Mouse (Mus musculus): ENCODE data around the gene Zfp706. TPM values are rescaled to one million over a fixed set of nuclear protein-coding genes. Genes with fewer than 3 reads are reported as not detected.
A peak's percentile ranks its signal among the peaks of the same experiment; 100 is the strongest.

The Zfp706 gene
- polyA plus RNA-seq, 1 experiment from 2014 or later = 613 TPM

DNA sequence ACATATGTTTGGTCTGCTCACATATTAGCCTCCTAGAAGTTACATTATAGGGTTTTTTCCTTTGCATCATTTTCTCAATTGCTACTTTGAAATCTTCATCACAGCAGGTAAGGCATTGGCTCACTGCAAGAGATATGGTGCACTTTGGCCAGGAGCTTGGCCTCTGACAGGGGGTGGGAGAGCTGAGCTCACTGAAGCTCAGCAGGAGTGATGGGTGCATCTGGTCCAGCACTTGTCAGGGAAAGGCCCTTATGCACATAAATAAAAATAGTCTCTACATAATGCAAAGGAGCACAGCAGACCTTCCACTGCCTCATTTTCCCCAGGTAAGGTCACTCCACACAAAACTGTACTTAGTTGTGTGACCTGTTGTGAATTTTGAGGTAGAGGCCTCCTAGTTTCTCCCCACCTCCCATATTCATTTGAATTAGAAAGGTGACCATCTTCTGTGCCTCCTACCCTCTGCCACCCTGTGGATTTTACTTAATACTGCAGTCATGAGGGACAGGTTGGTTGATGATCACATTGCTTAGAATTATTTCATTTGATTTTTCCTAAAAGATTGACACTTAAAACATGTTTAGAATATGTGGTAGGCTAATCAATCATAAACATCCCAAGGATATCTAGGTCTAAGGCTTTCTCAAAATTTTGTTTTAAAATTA is 13.1 kb upstream of the Zfp706 start:
- no peaks in the 10 kb centered on the region for H3K4me1 ChIP-seq (ENCODE audit: control insufficient read depth, insufficient read depth, low read length)
- H3K4me3 ChIP-seq (ENCODE audit: low read length) = no peak overlapping the region
- no peaks in the 10 kb centered on the region for H3K27me3 ChIP-seq (replicated peaks; ENCODE audit: control insufficient read depth, insufficient read depth, low read length)
- H3K4me2 ChIP-seq (ENCODE audit: low read depth, low read length) = no peak overlapping the region
- no peaks in the 10 kb centered on the region for H3K9me3 ChIP-seq (ENCODE audit: control insufficient read depth, low read length)
- no peak for ATAC-seq
- no peak overlapping the region for H3K9ac ChIP-seq (ENCODE audit: low read depth, low read length)
- no peak overlapping the region for H3K27ac ChIP-seq (ENCODE audit: low read length)
- no peaks in the 10 kb centered on the region for H3K36me3 ChIP-seq (ENCODE audit: control insufficient read depth, insufficient read depth, low read length)

DNA sequence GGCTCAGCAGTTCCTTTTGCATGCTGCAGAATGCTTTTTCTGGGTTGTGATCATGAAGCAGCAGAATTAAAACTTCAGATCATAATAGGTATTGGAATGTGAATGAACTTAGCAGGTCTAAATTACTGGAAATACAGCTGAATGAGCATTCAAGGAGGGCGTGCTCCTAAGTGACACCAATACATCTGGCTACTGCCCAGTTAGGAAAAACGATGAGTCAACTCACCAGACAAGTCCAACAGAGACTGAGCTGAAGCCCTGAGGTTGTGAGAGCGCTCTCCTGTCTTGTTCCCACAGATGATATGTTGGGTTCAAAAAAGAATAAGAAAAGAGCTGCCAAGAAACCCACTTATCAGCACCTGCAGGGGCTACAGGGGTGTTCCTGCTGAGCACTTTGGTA is 11.9 kb upstream of the Zfp706 start:
- H3K36me3 ChIP-seq (ENCODE audit: control insufficient read depth, insufficient read depth, low read length) = no peaks in the 10 kb centered on the region
- H3K4me1 ChIP-seq (ENCODE audit: control insufficient read depth, insufficient read depth, low read length) = no peaks in the 10 kb centered on the region
- 85% methylated on average over 3 of the region's 3 CpGs for WGBS
- no peak overlapping the region for H3K4me3 ChIP-seq (ENCODE audit: low read length)
- no peak overlapping the region for H3K27ac ChIP-seq (ENCODE audit: low read length)
- H3K9ac ChIP-seq (ENCODE audit: low read depth, low read length) = no peak overlapping the region
- no peak for ATAC-seq
- no peaks in the 10 kb centered on the region for H3K27me3 ChIP-seq (replicated peaks; ENCODE audit: control insufficient read depth, insufficient read depth, low read length)
- no peaks in the 10 kb centered on the region for H3K9me3 ChIP-seq (ENCODE audit: control insufficient read depth, low read length)
- H3K4me2 ChIP-seq (ENCODE audit: low read depth, low read length) = no peak overlapping the region

DNA sequence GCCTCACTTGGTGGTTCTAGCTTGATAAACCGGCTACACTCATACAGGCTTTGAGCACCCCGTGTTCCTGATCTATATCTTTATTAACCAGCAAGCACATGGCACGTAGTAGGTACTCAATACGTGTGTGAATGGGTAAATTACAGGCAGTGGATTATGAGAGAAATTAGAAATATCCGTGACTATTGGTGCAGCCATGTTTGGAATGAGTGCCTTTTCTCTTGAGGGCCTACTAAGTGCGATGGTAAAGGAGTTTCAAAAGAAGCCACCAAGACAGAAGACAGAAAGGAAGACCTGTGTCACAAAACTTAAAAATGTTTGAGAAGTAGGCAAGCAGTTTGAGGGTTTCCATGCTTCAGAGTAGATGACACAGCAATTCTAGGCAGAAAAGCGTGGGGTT is 4.3 kb upstream of the Zfp706 start:
- Histone ChIP-seq H3K27me3 (replicated peaks; ENCODE audit: control insufficient read depth, insufficient read depth, low read length) (no peaks in the 10 kb centered on the region), H3K4me3 (ENCODE audit: low read length) (no peak overlapping the region), H3K36me3 (ENCODE audit: control insufficient read depth, insufficient read depth, low read length) (no peaks in the 10 kb centered on the region), H3K4me1 (ENCODE audit: control insufficient read depth, insufficient read depth, low read length) (peaks cover 3% of the 10 kb centered on the region), H3K4me2 (ENCODE audit: low read depth, low read length) (no peak overlapping the region), H3K9me3 (ENCODE audit: control insufficient read depth, low read length) (no peaks in the 10 kb centered on the region), H3K27ac (ENCODE audit: low read length) (no peak overlapping the region), H3K9ac (ENCODE audit: low read depth, low read length) (no peak overlapping the region)
- ATAC-seq = no peak
- 86% methylated on average over 7 of the region's 7 CpGs for WGBS

DNA sequence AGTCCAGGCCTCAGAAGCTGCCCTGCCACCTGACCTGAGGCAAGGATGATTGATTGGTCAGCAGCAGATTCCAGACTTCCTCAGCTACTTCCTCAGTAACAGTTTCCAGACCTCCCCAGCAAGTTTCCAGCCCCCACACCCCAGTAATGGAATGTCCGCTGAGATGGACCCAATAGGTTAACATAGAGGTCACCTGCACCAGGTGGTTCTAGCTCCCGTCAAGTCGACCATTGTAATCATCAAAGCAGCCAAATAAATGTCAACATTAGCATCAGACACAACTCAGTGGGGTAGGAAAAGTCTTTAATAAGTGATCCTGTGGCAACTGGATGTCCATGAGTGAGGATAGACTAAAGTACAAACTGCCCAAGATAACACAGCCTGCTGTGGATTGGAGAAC is 3.7 kb upstream of the Zfp706 start:
- H3K4me1 ChIP-seq (ENCODE audit: control insufficient read depth, insufficient read depth, low read length) = peaks cover 3% of the 10 kb centered on the region
- no peaks in the 10 kb centered on the region for H3K9me3 ChIP-seq (ENCODE audit: control insufficient read depth, low read length)
- no peaks in the 10 kb centered on the region for H3K27me3 ChIP-seq (replicated peaks; ENCODE audit: control insufficient read depth, insufficient read depth, low read length)
- no peak overlapping the region for H3K27ac ChIP-seq (ENCODE audit: low read length)
- H3K4me2 ChIP-seq (ENCODE audit: low read depth, low read length) = no peak overlapping the region
- H3K4me3 ChIP-seq (ENCODE audit: low read length) = no peak overlapping the region
- no peak overlapping the region for H3K9ac ChIP-seq (ENCODE audit: low read depth, low read length)
- WGBS = 43% methylated on average over 3 of the region's 3 CpGs
- ATAC-seq = no peak
- H3K36me3 ChIP-seq (ENCODE audit: control insufficient read depth, insufficient read depth, low read length) = no peaks in the 10 kb centered on the region

DNA sequence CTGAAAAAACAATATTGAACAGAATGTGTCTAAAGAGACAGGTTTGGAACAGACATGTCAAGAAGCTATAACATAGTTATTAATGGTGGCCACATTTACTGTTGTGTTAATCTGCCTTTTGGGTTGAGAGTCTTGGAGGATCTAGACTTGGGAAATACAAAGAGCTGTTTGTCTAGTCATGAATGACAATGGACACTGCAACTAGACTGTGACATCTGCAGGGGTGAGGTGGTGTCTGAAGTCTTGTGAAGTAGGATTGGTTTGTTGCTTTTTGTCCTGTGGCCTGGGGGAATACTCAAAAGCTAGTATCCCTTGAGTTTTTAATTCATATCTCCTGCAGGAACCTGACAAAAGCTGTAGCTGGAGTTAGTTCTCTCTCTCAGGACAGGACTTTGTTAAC is 973 bp upstream of the Zfp706 start:
- no peak overlapping the region for H3K9ac ChIP-seq (ENCODE audit: low read depth, low read length)
- no peak for ATAC-seq
- H3K9me3 ChIP-seq (ENCODE audit: control insufficient read depth, low read length) = no peaks in the 10 kb centered on the region
- H3K4me3 ChIP-seq (ENCODE audit: low read length) = no peak overlapping the region
- H3K4me1 ChIP-seq (ENCODE audit: control insufficient read depth, insufficient read depth, low read length) = peaks cover 12% of the 10 kb centered on the region
- H3K27me3 ChIP-seq (replicated peaks; ENCODE audit: control insufficient read depth, insufficient read depth, low read length) = no peaks in the 10 kb centered on the region
- no peak overlapping the region for H3K4me2 ChIP-seq (ENCODE audit: low read depth, low read length)
- H3K36me3 ChIP-seq (ENCODE audit: control insufficient read depth, insufficient read depth, low read length) = no peaks in the 10 kb centered on the region
- H3K27ac ChIP-seq (ENCODE audit: low read length) = no peak overlapping the region

DNA sequence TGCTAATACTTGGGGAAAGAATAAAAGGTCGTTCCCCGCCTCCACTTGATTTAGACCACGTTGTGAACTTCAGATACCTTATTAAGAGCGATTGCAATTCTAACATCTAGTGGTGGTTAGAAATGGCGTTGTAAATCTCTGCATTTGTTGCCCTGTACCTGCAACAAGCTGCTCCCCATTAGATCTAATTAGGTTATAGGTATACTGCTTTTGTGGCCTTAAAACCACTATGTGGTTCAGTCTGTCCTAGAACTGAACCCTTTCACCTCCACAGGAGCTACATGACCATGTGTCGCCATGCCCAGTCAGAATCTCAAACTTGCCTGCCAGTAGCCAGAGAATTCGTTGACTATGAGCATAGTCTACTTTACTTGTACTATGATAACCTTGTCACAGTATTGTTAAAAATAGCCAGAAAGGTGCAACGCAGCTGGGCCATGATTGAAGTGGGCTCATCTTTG is 416 bp upstream of the Zfp706 start:
- H3K9me3 ChIP-seq (ENCODE audit: control insufficient read depth, low read length) = no peaks in the 10 kb centered on the region
- ATAC-seq = no peak
- peaks cover 2% of the 10 kb centered on the region; the same call in 1 of the 2 replicates for H3K36me3 ChIP-seq (ENCODE audit: control insufficient read depth, insufficient read depth, low read length)
- 33% methylated on average over 8 of the region's 8 CpGs for WGBS
- peak overlapping the region; percentile 99 for H3K9ac ChIP-seq (ENCODE audit: low read depth, low read length)
- no peaks in the 10 kb centered on the region for H3K27me3 ChIP-seq (replicated peaks; ENCODE audit: control insufficient read depth, insufficient read depth, low read length)
- peak overlapping the region; percentile 85 for H3K4me3 ChIP-seq (ENCODE audit: low read length)
- H3K4me2 ChIP-seq (ENCODE audit: low read depth, low read length) = peak overlapping the region; percentile 71
- H3K27ac ChIP-seq (ENCODE audit: low read length) = peak overlapping the region; percentile 94
- peaks cover 12% of the 10 kb centered on the region for H3K4me1 ChIP-seq (ENCODE audit: control insufficient read depth, insufficient read depth, low read length)

DNA sequence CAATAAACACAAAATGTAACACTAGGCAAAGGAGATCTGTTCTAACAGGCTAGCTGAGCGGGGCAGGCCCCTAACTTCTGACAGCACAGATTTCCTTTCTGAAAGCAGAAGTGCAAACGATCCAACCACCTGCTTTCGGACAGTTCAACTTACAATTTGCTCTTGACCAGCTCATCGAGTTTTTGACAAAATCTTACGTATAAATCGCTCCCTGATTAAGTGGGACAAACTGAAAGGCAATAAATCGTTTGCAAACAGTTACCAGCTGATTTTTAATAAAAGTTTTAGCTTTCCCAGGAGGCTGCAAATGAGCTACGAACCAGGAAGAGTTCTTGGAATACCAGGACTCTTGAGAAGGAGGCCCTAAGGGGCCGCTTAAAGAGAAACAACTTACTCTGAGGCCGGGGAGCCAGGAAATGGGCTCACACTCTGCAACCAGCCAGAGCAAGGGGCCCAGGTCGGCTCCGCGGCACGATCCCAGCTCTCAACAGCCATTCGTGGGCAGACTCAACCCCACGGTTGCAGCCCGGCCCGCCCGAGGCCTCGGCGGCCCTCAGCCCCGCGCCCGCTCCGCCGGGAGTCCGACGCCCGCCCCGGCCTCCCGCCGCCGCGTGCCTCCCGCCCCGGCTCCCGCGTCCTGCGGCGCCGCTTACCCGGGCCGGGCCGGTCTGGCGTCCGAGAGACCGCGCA is 953 bp downstream of the Zfp706 start:
- H3K4me3 ChIP-seq (ENCODE audit: low read length) = peak overlapping the region; percentile 85
- no peaks in the 10 kb centered on the region for H3K27me3 ChIP-seq (replicated peaks; ENCODE audit: control insufficient read depth, insufficient read depth, low read length)
- under 1% methylated on average over 46 of the region's 48 CpGs for WGBS
- no peaks in the 10 kb centered on the region for H3K9me3 ChIP-seq (ENCODE audit: control insufficient read depth, low read length)
- ATAC-seq = peak; percentile 52
- peak overlapping the region; percentile 46 for H3K4me2 ChIP-seq (ENCODE audit: low read depth, low read length)
- H3K9ac ChIP-seq (ENCODE audit: low read depth, low read length) = peak overlapping the region; percentile 98
- peaks cover 12% of the 10 kb centered on the region for H3K4me1 ChIP-seq (ENCODE audit: control insufficient read depth, insufficient read depth, low read length)
- peak overlapping the region; percentile 96 for H3K27ac ChIP-seq (ENCODE audit: low read length)
- peaks cover 8% of the 10 kb centered on the region; the same call in 1 of the 2 replicates for H3K36me3 ChIP-seq (ENCODE audit: control insufficient read depth, insufficient read depth, low read length)

DNA sequence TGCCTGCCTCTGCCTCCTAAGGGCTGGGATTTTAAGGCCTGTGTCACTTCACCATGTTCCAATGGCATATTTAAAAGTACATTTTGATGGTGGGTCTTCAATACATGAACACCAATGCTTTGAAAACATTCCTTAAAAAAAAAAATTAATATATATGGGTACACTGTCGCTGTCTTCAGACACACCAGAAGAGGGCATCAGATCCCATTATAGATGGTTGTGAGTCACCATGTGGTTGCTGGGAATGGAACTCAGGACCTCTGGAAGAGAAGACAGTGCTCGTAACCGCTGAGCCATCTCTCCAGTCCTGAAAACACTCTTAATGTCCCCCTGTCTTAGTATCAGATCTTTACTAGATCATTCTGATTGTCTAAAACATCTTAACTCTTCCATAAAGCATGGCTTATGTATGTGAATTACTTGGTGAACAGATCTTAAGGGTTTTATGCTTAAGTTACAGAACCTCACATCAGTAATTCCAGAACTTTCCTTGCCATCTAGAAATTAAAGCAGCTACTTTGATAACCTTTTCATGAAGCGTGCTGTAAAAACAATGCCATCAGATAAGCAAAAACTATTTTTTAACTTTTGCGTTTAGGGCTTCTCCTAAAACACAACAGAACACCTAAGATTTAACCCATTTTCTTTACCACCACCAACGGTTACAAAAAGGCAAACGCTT is 1.6 kb downstream of the Zfp706 start:
- peak overlapping the region; percentile 96 for H3K27ac ChIP-seq (ENCODE audit: low read length)
- WGBS = 32% methylated on average over 7 of the region's 7 CpGs
- no peaks in the 10 kb centered on the region for H3K27me3 ChIP-seq (replicated peaks; ENCODE audit: control insufficient read depth, insufficient read depth, low read length)
- no peaks in the 10 kb centered on the region for H3K9me3 ChIP-seq (ENCODE audit: control insufficient read depth, low read length)
- ATAC-seq = no peak
- peaks cover 12% of the 10 kb centered on the region for H3K4me1 ChIP-seq (ENCODE audit: control insufficient read depth, insufficient read depth, low read length)
- peak overlapping the region; percentile 46 for H3K4me2 ChIP-seq (ENCODE audit: low read depth, low read length)
- peak overlapping the region; percentile 85 for H3K4me3 ChIP-seq (ENCODE audit: low read length)
- peak overlapping the region; percentile 98 for H3K9ac ChIP-seq (ENCODE audit: low read depth, low read length)
- H3K36me3 ChIP-seq (ENCODE audit: control insufficient read depth, insufficient read depth, low read length) = peaks cover 8% of the 10 kb centered on the region; the same call in 1 of the 2 replicates

DNA sequence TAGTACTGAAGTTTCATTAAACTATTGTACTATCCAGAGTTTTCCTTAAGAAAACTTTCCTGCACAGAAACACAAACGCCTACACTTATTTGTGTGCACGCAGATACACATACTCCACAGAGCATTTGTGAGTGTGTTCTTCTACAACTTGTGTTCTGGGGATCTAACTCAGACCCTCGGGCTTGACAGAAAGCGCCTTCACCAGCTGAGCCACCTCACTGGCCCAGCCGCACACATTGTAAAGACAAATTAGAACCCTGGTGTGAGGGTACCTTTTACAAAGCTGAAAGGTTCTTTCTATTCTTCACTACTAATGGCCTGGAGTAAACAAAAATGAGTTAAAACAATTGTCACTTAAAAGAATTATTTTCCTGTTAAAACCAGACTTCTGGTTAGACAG is 2.7 kb downstream of the Zfp706 start:
- ATAC-seq = no peak

More for the DNA sequence above, 2.7 kb downstream of the Zfp706 start:
- Histone ChIP-seq H3K9me3 (ENCODE audit: control insufficient read depth, low read length) (no peaks in the 10 kb centered on the region), H3K4me2 (ENCODE audit: low read depth, low read length) (peak overlapping the region; percentile 46), H3K4me1 (ENCODE audit: control insufficient read depth, insufficient read depth, low read length) (peaks cover 12% of the 10 kb centered on the region), H3K36me3 (ENCODE audit: control insufficient read depth, insufficient read depth, low read length) (peaks cover 12% of the 10 kb centered on the region), H3K27ac (ENCODE audit: low read length) (no peak overlapping the region; the same call in 1 of the 2 replicates), H3K4me3 (ENCODE audit: low read length) (peak overlapping the region; percentile 85; the same call in 1 of the 2 replicates), H3K9ac (ENCODE audit: low read depth, low read length) (no peak overlapping the region), H3K27me3 (replicated peaks; ENCODE audit: control insufficient read depth, insufficient read depth, low read length) (no peaks in the 10 kb centered on the region)
- WGBS = 77% methylated on average over 5 of the region's 5 CpGs

Data from intestine, embryonic 16.5 days (tissue).